Mouse (Mus musculus): ENCODE measurements around the gene Drosha. TPM values are rescaled to one million over a fixed set of nuclear protein-coding genes. Genes with fewer than 3 reads are reported as not detected.
"Not testable (repeated sequence)": the region's sequence is repeated elsewhere in the genome, so short reads cannot be mapped to it uniquely, and the experiment has no call there.

The Drosha gene
- polyA plus RNA-seq, 1 experiment from 2014 or later, result 51.4 TPM

DNA sequence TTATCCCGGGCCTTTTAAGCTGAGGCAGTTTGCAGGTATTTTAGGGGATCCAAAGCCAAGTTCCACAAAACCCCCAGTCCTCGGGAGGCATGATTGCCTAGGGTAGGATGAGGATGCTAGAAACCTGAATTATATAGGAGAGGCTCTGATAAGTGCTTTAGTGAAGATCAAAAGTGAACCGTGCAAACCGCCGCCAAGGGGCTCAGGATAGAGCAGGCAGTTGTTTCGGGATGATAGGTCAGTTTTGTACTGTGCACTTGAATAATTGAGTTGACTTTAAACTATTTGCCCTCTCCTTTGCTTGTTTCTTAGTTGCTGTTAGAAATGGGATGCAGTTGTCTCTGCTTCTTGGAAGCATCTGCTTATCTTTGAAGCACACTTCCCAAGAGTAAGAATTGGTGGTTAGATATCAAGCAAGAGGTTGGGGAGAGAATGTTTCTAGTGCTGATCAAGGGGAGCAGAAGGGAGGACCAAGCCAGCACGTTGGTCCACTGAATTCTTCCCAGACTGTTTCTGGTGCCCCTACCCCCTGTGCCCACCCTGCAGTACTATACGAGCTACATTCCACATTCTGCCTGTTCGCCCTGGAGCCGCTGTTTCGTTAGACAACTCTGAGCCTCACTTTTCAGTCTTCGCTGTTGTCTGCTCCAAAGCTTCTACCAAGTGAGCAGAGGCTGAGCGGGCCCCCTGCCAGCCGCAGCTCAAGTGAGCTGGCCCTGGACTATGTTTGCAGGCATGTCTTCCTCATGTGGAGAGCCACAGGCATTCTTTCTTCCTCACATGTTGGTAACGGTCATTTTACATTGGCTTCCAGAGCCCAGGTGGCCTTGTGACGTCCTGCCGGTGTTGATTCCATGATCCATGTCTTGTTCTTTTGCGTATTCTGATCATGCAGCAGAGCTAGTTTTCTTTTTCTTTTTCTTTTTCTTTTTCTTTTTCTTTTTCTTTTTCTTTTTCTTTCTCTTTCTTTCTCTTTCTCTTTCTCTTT, 71.7 kb downstream of the Drosha start:
- Histone ChIP-seq H3K27me3 (no peaks in the 10 kb centered on the region), H3K9me3 (no peaks in the 10 kb centered on the region), H3K4me3 (no peak overlapping the region), H3K9ac (no peak overlapping the region), H3K4me1 (replicated peaks) (no peaks in the 10 kb centered on the region), H3K36me3 (peaks cover 47% of the 10 kb centered on the region), H3K4me2 (no peak overlapping the region), H3K27ac (replicated peaks) (no peak overlapping the region)
- no peak for ATAC-seq (ENCODE audit: low FRiP score, low read depth)
- 95% methylated on average over 18 of the region's 18 CpGs for WGBS

DNA sequence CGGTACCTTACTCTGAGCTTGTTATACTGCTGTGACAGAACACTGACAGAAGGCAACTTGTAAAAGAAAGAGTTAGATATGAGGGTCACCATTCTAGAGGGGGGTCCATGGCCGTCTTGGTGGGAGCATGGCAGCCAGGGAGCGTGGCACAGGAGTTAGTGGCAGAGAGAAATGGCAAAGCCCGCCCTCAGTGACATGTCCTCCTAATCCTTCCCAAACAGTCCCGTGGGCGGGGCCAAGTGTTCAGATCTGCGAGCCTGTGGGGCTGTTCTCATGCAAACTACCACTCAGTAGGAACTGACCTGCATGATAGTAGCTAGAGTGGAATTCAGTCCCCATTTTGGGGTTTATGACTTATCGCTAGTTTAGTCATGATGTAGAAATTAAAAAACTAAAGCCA, 73.2 kb downstream of the Drosha start:
- Histone ChIP-seq H3K27me3 (no peaks in the 10 kb centered on the region), H3K4me3 (no peak overlapping the region), H3K9me3 (no peaks in the 10 kb centered on the region), H3K36me3 (peaks cover 58% of the 10 kb centered on the region), H3K4me1 (replicated peaks) (no peaks in the 10 kb centered on the region), H3K9ac (no peak overlapping the region), H3K27ac (replicated peaks) (no peak overlapping the region), H3K4me2 (no peak overlapping the region)
- 93% methylated on average over 8 of the region's 8 CpGs for WGBS
- no peak for ATAC-seq (ENCODE audit: low FRiP score, low read depth)

DNA sequence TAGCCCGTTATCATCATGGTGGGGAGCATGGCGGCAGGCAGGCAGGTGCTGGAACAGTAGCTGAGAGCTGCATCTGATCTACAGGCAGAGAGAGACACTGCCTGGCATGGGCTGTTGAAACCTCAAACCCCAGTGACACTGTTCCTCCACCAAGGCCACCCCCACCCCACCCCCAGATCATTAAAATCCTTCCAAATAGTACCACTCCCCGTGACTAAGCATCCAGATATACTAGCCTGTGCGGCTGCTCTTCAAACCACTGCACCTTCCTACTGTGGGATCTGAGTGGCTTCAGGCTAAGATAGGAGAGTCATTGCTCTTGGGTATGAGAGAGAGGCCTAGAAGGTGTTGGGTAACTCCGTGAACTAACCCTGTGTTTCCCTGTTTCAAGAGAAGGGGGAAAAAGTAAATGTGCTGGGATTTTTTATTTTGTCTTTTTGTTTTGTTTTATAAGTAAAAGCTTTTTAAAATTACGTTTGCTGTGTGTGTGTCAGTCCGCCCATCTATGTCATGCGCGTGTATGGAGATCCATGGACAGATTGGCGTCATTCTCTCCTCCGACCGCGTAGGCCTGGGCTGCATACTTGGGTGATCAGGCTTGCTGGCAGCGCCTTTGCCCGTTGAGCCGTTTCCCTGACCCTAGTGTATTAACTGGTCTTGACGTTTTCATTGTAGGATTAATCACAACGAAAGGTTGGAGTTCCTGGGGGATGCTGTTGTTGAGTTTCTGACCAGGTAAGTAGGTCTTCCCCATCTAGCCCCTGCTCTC, 76.0 kb downstream of the Drosha start:
- Histone ChIP-seq H3K4me1 (replicated peaks) (no peaks in the 10 kb centered on the region), H3K4me3 (no peak overlapping the region), H3K27ac (replicated peaks) (no peak overlapping the region), H3K9me3 (no peaks in the 10 kb centered on the region), H3K36me3 (peaks cover 60% of the 10 kb centered on the region), H3K9ac (no peak overlapping the region), H3K4me2 (no peak overlapping the region), H3K27me3 (no peaks in the 10 kb centered on the region)
- WGBS, result 92% methylated on average over 18 of the region's 18 CpGs
- no peak for ATAC-seq (ENCODE audit: low FRiP score, low read depth)

DNA sequence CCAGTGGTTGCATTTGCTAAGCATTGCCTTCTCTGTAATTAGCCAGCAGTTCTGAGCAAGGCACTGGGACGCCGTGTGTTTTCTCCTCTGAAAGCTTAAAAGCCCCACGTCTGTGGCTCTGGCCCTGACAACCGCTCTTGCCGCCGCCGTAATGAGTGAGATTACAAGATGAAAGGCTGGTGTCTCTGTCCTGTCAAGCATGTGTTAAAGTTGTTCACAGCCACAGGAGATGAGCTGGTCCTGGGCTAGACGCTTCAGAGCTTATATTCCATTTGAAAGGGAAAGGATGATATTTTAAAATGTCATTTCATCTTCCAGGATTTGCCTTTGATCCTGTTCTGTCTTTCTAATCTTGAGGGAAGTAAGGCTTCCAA, 76.6 kb downstream of the Drosha start:
- no peak overlapping the region for H3K4me3 ChIP-seq
- H3K36me3 ChIP-seq, result peaks cover 59% of the 10 kb centered on the region
- no peak overlapping the region for H3K4me2 ChIP-seq
- no peak overlapping the region for H3K27ac ChIP-seq (replicated peaks)
- no peak for ATAC-seq (ENCODE audit: low FRiP score, low read depth)
- 87% methylated on average over 8 of the region's 8 CpGs for WGBS
- no peak overlapping the region for H3K9ac ChIP-seq
- no peaks in the 10 kb centered on the region for H3K9me3 ChIP-seq
- H3K4me1 ChIP-seq (replicated peaks), result no peaks in the 10 kb centered on the region
- no peaks in the 10 kb centered on the region for H3K27me3 ChIP-seq

DNA sequence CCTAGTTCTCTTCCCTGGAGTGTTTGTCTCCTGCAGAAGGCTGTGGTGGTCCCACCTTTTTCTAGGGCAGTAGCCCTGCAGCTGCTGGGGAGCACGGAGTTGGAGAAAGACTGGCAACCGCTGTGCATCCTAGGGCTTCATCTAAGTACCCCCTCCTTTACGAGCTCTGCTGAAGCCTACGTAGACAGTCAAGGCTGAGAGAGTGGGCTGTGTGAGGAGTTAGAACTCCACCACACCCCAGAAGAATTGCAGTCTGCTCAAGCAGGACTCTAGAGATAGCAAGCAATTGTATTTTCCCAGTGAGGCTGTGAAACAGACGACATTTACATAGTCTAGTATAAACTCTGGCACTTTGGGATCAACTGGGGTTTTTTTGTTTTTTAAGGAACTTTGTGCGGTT, 79.8 kb downstream of the Drosha start:
- H3K4me2 ChIP-seq, result no peak overlapping the region
- WGBS, result 91% methylated on average over 6 of the region's 6 CpGs
- no peak overlapping the region for H3K4me3 ChIP-seq
- H3K9me3 ChIP-seq, result no peaks in the 10 kb centered on the region
- no peak overlapping the region for H3K9ac ChIP-seq
- no peaks in the 10 kb centered on the region for H3K4me1 ChIP-seq (replicated peaks)
- no peaks in the 10 kb centered on the region for H3K27me3 ChIP-seq
- no peak overlapping the region for H3K27ac ChIP-seq (replicated peaks)
- H3K36me3 ChIP-seq, result peaks cover 42% of the 10 kb centered on the region
- no peak for ATAC-seq (ENCODE audit: low FRiP score, low read depth)

DNA sequence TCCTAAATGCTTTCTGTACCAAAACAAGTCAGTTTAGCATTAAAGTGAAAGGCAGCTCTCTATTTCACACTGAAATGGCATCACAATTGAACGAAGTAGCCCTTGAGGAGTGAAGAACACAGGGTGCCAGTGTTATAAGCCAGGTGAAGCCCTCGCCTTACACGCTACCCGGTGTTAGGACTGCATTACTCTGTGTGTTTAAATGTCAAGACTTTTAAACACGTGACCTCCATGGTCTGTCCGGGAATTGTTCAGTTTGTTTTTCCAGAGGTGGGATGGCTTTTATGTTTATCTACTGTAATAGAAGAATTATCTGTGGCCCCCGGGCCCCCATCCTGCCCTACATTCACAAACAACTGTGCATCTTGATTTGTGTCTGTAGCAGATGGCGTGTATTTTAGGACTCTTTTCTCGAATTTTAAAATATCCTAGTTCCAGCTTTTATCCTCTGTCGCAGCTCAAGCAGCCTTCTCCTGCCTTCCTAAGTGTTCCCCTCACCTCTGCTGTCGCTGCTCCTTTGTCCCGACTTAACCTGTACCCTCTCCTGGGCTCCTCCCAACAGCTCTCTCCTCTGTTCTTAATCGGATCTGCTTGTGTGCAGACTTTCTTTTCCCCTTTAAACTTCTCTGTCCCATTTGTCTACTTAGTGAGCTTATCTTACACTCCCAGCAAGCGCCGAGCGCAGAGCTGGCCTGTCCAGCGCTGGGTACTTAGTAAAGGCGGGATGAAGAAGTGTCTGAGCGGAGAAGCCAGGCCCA, 83.5 kb downstream of the Drosha start:
- ATAC-seq (ENCODE audit: low FRiP score, low read depth), result no peak
- H3K4me3 ChIP-seq, result no peak overlapping the region
- no peaks in the 10 kb centered on the region for H3K27me3 ChIP-seq
- H3K4me2 ChIP-seq, result no peak overlapping the region
- no peak overlapping the region for H3K9ac ChIP-seq
- no peak overlapping the region for H3K27ac ChIP-seq (replicated peaks)
- H3K9me3 ChIP-seq, result no peaks in the 10 kb centered on the region
- no peaks in the 10 kb centered on the region for H3K4me1 ChIP-seq (replicated peaks)
- whole genome bisulfite sequencing, result 86% methylated on average over 19 of the region's 19 CpGs
- peaks cover 20% of the 10 kb centered on the region for H3K36me3 ChIP-seq

DNA sequence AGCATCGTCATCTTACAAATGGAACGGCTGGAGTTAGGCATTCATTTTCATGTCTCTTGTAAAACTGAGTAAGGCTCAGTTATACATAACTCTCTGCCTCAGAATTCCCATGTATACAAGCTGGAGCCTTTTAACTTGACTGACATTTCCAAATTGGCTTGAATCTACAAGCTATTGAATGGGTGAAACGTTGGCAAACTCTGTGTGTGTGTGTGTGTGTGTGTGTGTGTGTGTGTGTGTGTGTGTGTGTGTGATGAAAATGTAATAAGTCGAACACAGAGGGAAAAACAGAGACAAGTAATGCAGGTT, 84.1 kb downstream of the Drosha start:
- Histone ChIP-seq H3K27me3 (no peaks in the 10 kb centered on the region), H3K36me3 (peaks cover 19% of the 10 kb centered on the region), H3K4me2 (no peak overlapping the region), H3K27ac (replicated peaks) (no peak overlapping the region), H3K9me3 (no peaks in the 10 kb centered on the region), H3K9ac (no peak overlapping the region), H3K4me1 (replicated peaks) (no peaks in the 10 kb centered on the region), H3K4me3 (no peak overlapping the region)
- 72% methylated on average over 4 of the region's 4 CpGs for WGBS
- ATAC-seq (ENCODE audit: low FRiP score, low read depth), result no peak

DNA sequence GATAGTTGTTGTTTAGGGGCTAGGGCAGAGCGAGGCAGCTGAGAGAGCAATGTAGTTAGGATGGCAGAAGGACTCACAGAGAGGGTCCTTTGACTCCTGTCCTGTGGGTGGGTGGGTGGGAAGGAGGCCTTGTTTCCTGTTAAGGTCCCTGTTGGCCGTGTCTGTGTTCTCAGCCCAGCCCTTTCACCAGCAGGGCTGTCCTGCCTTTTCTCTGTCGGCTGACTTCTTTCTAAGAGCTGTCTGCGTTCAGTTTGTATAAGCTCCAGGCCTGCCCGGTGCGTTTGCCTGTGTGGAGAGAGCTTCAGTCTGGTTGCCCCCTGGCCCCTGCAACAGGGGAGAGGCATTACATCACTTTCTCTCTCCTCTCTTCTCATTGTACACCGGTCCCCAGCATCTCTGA, 84.6 kb downstream of the Drosha start:
- Histone ChIP-seq H3K27me3 (no peaks in the 10 kb centered on the region), H3K27ac (replicated peaks) (no peak overlapping the region), H3K4me3 (no peak overlapping the region), H3K4me2 (no peak overlapping the region), H3K36me3 (peaks cover 18% of the 10 kb centered on the region), H3K9me3 (no peaks in the 10 kb centered on the region), H3K4me1 (replicated peaks) (no peaks in the 10 kb centered on the region), H3K9ac (no peak overlapping the region)
- ATAC-seq (ENCODE audit: low FRiP score, low read depth), result no peak
- WGBS, result 74% methylated on average over 7 of the region's 7 CpGs

DNA sequence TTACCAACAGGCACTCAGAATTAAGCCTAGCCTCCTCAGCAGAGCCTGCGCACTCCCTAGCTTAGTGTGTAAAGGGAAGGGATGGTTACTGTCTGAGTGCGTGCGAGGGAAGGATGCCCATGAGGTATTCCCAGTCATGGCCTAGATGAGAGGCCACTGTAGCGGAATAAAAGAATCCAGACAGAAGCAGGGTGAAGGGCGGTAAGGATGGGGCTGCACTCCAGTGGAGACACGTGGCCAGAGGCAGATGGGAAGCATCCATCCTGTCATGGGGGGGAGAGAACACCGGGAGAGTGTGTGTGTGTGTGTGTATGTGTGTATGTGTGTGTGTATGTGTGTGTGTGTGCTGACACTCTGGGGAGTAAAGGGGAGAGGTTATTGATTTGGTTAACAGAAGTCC, 86.5 kb downstream of the Drosha start:
- H3K9ac ChIP-seq, result no peak overlapping the region
- no peaks in the 10 kb centered on the region for H3K9me3 ChIP-seq
- no peak overlapping the region for H3K4me3 ChIP-seq
- 73% methylated on average over 7 of the region's 7 CpGs for WGBS
- H3K4me1 ChIP-seq (replicated peaks), result no peaks in the 10 kb centered on the region
- H3K27me3 ChIP-seq, result no peaks in the 10 kb centered on the region
- peak; percentile 63 for ATAC-seq (ENCODE audit: low FRiP score, low read depth)
- H3K4me2 ChIP-seq, result no peak overlapping the region
- H3K27ac ChIP-seq (replicated peaks), result no peak overlapping the region
- peaks cover 25% of the 10 kb centered on the region for H3K36me3 ChIP-seq

DNA sequence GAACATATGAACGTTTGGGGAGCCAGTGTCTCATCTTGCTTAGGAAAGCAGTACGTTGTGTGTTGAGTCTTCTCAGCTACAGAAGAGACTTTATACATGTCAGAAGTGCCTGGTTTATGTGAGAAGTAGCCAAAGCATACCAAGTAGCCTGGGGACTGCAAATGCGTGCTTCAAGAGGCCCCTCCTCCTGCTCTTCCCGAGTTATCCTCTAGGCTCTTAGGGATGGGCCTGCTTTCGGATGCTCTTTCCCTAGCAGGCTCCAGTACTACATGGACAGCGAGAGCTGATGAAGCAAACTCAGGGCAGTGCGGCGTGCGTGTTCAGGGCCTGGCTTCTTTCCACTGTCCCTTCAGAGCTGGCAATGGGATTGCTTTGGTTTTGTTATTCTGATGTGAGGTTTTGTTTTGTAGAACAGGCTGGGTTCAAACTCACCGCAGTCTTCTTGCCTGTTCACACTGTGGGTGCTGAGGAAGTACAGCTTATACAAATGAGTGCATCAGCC, 91.8 kb downstream of the Drosha start:
- H3K9me3 ChIP-seq, result no peaks in the 10 kb centered on the region
- H3K4me2 ChIP-seq, result no peak overlapping the region
- H3K4me1 ChIP-seq (replicated peaks), result no peaks in the 10 kb centered on the region
- WGBS, result 76% methylated on average over 10 of the region's 10 CpGs
- peaks cover 47% of the 10 kb centered on the region for H3K36me3 ChIP-seq
- no peak overlapping the region for H3K9ac ChIP-seq
- no peak overlapping the region for H3K27ac ChIP-seq (replicated peaks)
- H3K4me3 ChIP-seq, result no peak overlapping the region
- no peaks in the 10 kb centered on the region for H3K27me3 ChIP-seq
- ATAC-seq (ENCODE audit: low FRiP score, low read depth), result no peak

DNA sequence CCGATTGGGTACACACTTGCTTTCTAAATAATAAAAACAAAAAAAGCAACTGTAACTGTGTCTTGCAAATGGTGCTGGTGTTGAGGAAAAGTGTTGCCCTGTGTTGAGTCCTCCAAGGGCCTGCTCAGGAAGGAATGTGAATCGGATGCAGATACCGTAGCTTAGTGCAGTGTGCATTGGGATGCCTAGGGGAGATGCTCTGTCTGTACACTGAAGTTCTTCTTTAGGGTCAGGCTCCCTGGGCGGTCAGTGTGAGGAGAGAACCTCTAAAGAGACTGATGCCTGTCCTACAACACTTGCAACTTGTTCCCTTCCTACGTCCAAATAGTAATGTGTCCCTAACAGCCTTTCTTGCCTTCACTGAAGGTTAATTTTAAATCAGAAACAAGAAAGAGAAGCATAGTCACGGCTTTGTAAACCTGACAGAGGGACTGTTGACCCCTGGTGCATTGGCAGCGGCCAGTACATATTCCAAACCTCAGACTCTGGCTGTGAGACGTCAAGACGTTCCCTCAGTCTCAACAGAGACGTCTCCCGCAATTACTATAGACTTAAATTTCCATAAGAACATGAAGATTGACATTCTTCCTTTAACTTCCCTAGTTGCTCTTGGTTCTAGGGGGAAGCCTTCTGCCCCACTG, 94.8 kb downstream of the Drosha start:
- peaks cover 45% of the 10 kb centered on the region for H3K36me3 ChIP-seq
- not testable (repeated sequence) for H3K4me3 ChIP-seq; ATAC-seq (ENCODE audit: low FRiP score, low read depth); H3K4me1 ChIP-seq (replicated peaks); H3K9me3 ChIP-seq; H3K9ac ChIP-seq; H3K27ac ChIP-seq (replicated peaks); H3K4me2 ChIP-seq; H3K27me3 ChIP-seq
- WGBS, result 80% methylated on average over 11 of the region's 11 CpGs
